Mouse (Mus musculus) embryo, embryonic 10.5 days (tissue): Measurements from ENCODE around the gene Tmem185a.
"Not testable (repeated sequence)": the region's sequence is repeated elsewhere in the genome, so short reads cannot be mapped to it uniquely, and the experiment has no call there.

Source experiments
- DNase-seq: peaks from one replicate; pipeline ENCODE4 v3.0.0-alpha.2; 2015; ENCODE audit warnings: low spot score

Tmem185a gene

DNA sequence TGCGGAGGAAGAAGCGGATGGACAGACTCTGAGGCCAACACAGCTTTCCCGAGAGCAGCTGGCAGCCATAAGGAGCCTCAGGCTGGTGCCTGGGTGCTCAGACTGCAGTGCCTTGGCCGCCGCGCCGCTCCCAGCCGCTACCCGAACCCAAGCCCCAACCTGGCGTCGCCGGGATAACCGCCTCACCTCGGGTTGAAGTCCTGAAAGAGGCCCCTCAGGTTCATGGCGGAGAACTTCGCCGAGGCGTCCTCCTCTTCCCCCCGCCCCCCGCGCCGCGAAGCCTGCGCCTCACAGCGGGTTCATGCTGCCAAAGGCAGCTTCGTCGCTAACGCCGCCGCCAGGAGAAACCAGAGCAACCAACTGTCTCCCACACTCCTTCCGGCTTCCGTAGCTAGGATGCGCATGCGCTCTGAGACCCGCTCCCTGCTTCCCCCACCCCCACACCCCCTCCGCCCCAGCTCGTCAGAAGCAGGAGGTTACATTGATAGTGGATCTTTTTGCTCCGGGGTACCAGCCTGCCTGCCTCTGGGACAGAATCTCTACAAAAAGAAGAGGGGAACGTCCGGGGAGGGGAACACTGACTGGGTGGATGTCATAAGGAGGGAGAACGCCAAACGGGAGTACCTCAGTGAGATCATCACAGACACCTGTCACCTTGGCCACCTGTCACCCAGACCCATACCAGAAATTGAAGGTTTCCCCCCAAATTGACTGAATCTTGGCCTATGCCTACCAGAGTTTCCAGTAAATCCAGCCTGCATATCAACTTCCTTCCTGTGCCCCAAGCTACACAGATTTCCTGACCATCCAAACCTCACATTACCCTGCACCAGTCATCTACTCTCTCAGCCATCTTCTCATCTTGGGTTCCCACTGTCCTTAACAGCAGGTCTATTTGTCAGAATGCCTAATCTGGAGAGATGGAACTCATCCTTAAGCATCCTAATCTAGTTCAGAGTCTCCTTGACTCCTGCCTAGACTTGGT lies at the start of gene Tmem185a:
Gene Tmem185a, minus strand, starts transcription at position 389 of the 985 bp plus-strand sequence.
- peak; percentile 83 for DNase-seq

DNA sequence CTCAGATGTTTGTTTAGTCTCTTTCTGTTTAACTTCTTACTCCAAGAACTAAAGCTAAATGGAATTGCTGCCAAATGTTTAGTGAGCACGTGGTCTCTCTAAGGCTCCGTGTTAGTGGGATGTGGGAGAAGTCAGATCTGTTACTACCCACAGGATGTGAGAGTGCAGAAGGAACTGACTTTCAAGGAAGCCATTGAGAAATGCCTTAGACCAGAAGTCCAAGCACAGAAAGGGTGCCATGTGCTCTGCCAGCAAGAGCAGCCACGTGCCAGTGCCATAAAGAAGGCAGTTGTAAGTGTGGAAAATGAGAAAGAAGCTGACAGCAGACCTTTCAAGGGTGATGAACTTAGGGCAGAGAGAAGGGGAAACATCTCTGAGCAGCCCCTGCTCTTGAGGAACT lies 37.4 kb upstream of the Tmem185a start:
- not testable (repeated sequence) for DNase-seq

DNA sequence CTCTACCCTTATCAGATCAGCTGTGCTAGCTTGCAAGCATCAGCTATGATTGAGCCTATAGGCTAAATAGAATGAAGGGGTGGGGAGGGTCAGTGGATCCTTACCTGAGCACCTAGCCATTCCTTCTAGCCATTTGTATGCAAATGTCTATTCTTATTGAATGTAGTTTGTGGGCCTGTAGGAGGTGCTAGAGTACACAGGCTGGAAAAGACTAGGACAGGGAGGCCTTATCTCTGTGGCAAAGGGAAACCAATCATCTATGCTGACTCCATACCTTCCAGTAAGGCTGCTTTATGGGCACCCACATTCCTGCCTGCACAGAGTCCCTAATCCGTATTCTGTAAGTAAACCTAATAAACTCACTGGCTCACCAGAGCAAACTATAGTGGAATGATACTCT lies 10.3 kb upstream of the Tmem185a start:
- not testable (repeated sequence) for DNase-seq

DNA sequence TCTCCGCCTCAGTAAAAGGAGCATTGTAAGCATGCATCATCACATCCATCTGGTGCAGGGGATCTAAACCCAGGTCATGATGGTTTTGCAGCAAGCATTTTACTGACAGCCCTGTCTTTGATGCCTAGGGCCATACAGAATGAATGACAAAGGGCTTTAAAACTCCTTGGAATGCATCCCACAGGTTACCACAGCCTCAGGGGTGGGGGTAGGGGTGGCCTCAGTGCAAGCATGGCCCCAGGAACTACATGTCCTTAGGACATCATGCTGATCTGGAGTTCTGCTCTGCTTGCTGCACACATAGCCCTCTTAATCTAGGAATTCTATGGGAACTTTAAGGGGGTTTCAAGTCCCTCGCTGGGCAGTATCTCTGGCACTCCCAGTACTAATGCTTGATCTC lies 5.2 kb upstream of the Tmem185a start:
- no peak for DNase-seq

DNA sequence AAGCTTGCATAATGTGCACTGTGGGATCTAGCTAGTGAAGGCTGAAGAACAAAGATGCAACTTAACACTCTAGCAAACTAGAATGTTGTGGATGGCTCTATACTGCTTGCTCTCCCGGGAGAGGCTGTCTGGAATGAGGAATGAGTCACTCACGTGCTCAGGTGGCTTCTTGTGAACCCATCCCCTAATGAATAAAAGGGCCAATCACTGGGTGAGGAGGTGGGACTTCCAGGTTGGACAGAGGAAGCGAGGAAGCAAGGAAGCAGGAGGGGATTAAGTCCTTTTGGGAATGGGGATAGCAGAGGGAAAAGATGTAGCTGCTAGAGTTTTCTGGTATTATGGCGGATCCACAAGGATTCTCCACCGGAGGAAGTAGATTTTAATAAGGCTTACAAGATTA lies 1.7 kb upstream of the Tmem185a start:
- no peak for DNase-seq

DNA sequence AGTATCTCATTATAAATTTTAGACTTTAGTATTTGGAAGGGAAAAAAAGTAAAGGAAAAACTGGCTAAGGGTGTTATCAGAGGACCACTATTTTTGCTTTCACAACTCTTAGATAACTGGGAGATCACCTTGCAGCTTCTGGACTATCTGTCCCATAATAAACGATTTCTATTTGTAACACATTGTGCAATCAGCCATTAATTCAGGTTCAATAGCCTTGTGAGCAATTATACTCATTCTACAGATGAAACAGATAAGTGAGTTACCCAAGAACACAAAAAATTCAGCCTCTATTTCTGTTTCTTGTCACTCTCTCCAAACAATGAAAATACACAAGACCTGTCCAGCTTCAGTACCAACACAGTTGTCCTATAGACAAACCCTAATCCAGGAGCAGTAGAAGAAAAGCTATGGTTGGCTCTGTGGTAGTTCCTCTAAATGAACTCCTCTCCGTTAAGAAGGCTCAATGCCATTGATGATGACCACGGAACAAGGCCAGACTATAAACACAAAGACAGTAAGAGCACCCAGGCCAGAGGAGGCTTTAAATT lies 1.7 kb downstream of the Tmem185a start:
- DNase-seq, result no peak

DNA sequence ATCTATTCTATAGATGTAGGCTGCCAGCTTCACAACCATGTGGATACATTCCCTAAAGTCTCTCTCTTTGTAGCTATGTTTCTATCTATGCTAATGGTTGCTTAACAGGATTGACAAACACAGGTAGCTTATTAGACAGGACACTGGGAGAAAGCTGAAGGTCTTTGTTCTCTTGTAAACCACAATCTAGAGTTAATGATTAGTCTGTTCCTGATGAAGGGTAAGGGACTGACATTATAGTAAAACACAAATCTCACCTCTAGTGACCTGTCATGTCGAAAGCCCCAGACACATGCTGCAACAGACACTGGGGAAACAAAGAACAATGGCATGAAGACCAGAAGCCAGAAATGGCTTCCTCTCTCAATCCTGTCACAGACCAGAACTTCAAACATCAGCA lies 10.1 kb downstream of the Tmem185a start:
- DNase-seq, result no peak

DNA sequence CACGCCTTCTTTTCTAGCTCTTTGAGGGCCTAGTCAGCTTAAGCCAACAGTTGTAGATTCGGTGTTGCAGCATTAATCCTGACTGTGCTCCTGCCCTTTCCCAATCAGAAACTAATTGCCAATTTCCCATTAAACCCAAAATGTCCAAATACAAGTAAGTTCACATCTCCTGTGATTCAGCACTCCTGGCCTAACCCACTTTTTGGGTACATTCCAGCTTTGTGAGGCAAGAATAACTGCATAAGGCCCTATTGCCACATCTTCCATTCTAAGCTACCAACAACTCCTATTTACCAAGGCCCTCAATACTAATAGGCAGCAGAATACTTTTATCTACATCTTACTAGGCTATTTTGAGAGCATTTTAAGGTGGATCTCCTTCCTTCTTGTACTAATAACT lies 11.5 kb downstream of the Tmem185a start:
- no peak for DNase-seq

DNA sequence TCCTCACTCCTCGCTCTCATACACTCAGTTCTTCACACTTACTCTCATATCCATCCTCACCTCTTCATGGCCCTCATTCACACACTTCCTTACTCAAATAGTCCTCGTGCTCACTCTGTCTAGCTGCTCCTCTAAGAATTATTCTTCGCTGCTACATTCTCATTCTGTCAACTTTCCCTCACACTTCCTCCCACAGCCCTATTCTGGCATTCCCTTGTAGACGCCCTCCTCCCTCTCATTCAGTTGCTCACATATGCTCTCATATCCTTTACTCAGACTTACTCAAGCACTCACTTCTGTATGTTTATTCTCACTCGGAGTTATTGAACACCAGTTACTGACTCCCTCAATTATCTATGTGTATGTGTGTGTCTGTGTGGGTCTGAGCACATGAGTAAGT lies 13.4 kb downstream of the Tmem185a start:
- DNase-seq, result no peak

DNA sequence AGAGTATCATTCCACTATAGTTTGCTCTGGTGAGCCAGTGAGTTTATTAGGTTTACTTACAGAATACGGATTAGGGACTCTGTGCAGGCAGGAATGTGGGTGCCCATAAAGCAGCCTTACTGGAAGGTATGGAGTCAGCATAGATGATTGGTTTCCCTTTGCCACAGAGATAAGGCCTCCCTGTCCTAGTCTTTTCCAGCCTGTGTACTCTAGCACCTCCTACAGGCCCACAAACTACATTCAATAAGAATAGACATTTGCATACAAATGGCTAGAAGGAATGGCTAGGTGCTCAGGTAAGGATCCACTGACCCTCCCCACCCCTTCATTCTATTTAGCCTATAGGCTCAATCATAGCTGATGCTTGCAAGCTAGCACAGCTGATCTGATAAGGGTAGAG lies 24.6 kb downstream of the Tmem185a start:
- not testable (repeated sequence) for DNase-seq

DNA sequence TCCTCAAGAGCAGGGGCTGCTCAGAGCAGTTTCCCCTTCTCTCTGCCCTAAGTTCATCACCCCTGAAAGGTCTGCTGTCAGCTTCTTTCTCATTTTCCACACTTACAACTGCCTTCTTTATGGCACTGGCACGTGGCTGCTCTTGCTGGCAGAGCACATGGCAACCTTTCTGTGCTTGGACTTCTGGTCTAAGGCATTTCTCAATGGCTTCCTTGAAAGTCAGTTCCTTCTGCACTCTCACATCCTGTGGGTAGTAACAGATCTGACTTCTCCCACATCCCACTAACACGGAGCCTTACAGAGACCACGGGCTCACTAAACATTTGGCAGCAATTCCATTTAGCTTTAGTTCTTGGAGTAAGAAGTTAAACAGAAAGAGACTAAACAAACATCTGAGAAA lies 51.5 kb downstream of the Tmem185a start:
- not testable (repeated sequence) for DNase-seq
